9 mouse cellular contexts compared by ENCODE assay signal in the genomic region with DNA sequence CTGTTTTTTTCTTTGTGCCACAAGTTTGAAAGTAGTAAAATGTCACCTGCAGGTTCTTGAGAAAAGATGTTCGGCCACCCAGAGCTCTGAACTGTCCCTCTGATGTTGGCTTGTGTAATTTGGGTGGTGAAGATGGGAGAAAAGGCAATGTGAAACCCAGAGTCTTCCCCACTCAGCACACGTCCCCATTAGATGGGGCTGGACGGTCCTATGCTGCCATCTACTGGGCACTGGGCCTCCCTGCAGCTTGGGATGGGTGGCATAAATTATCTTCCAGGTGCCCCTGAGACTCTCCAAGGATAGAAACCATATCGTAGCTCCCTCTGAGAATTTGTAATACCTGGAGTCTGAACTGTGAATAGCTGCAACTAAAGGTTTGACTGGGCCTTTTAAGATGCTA. TPM values are rescaled to one million over a fixed set of nuclear protein-coding genes. Genes with fewer than 3 reads are reported as not detected.
A peak's percentile ranks its signal among the peaks of the same experiment; 100 is the strongest.
DNase-seq lines count a peak whose midpoint lies in the region; ATAC-seq lines count a peak whose summit lies in the region.
"Had no signal": no experiment of that assay in that cellular context is flagged by ENCODE, and none has a peak within 500 bp of the region (broad histone marks: within the 10 kb centered on the region; RNA-seq: fewer than 3 reads in every experiment).

No protein-coding gene starts in this region.

- no peaks in the 10 kb centered on the region for H3K27me3 ChIP-seq in forebrain, embryonic 16.5 days (replicated peaks; ENCODE audit: control insufficient read depth, insufficient read depth, low read length)
- no peaks in the 10 kb centered on the region for H3K27me3 ChIP-seq in hindbrain, embryonic 15.5 days
- no peaks in the 10 kb centered on the region for H3K27me3 ChIP-seq in midbrain, embryonic 10.5 days (ENCODE audit: low read depth, poor library complexity, severe bottlenecking)

- no peak overlapping the region for H3K4me2 ChIP-seq in forebrain, embryonic 16.5 days (ENCODE audit: low read length)
- no peak overlapping the region for H3K4me2 ChIP-seq in hindbrain, embryonic 15.5 days

- no peak overlapping the region for H3K27ac ChIP-seq in forebrain, embryonic 16.5 days (ENCODE audit: low read length)
- H3K27ac ChIP-seq in hindbrain, embryonic 15.5 days (replicated peaks) = no peak overlapping the region
- no peak overlapping the region for H3K27ac ChIP-seq in midbrain, embryonic 10.5 days (replicated peaks)

- H3K36me3 ChIP-seq in forebrain, embryonic 16.5 days (ENCODE audit: control insufficient read depth, insufficient read depth) = no peaks in the 10 kb centered on the region
- no peaks in the 10 kb centered on the region for H3K36me3 ChIP-seq in hindbrain, embryonic 15.5 days
- H3K36me3 ChIP-seq in midbrain, embryonic 10.5 days = no peaks in the 10 kb centered on the region

- WGBS in forebrain, embryonic 16.5 days = 5% methylated on average over 4 of the region's 4 CpGs
- WGBS in hindbrain, embryonic 15.5 days = 6% methylated on average over 4 of the region's 4 CpGs
- 13% methylated on average over 4 of the region's 4 CpGs for WGBS in midbrain, embryonic 10.5 days

- H3K4me3 ChIP-seq in forebrain, embryonic 16.5 days (replicated peaks; ENCODE audit: low read length) = no peak overlapping the region
- no peak overlapping the region for H3K4me3 ChIP-seq in hindbrain, embryonic 15.5 days
- H3K4me3 ChIP-seq in midbrain, embryonic 10.5 days = no peak overlapping the region

- DNase-seq in CD4-positive, CD25-positive, alpha-beta regulatory T cell, adult 2 months (ENCODE audit: low read depth, low spot score) = peak; percentile 70
- peak; percentile 60 for DNase-seq in cerebellum, adult 11-12 months
- DNase-seq in left cerebral cortex, adult 11 months (ENCODE audit: low spot score) = peak; percentile 73
- DNase-seq in midbrain, embryonic 10.5 days (ENCODE audit: low spot score) = peak; percentile 74
- peak; percentile 34 for DNase-seq in skeletal muscle tissue, adult 2 months (ENCODE audit: low read depth, low spot score)

- H3K4me1 ChIP-seq in forebrain, embryonic 16.5 days (replicated peaks; ENCODE audit: control insufficient read depth, insufficient read depth, low read length) = no peaks in the 10 kb centered on the region
- H3K4me1 ChIP-seq in hindbrain, embryonic 15.5 days (replicated peaks) = no peaks in the 10 kb centered on the region
- no peaks in the 10 kb centered on the region for H3K4me1 ChIP-seq in midbrain, embryonic 10.5 days

- no peak overlapping the region for H3K9ac ChIP-seq in forebrain, embryonic 16.5 days (replicated peaks; ENCODE audit: low read depth, low read length)
- H3K9ac ChIP-seq in hindbrain, embryonic 15.5 days = no peak overlapping the region

- H3K9me3 ChIP-seq in forebrain, embryonic 16.5 days (ENCODE audit: control insufficient read depth, low read length) = no peaks in the 10 kb centered on the region
- no peaks in the 10 kb centered on the region for H3K9me3 ChIP-seq in hindbrain, embryonic 15.5 days
- no peaks in the 10 kb centered on the region for H3K9me3 ChIP-seq in midbrain, embryonic 10.5 days (replicated peaks)

- no peak for ATAC-seq in CD4-positive, CD25-positive, alpha-beta regulatory T cell, adult 4 months
- ATAC-seq in forebrain, embryonic 16.5 days = peak; percentile 64
- ATAC-seq in hindbrain, embryonic 15.5 days (ENCODE audit: low FRiP score, low read depth) = peak; percentile 69

RNA-seq across cellular contexts. Expression of gene Pla2g5, which starts 11.8 kb away (rescaled TPM):
- polyA plus RNA-seq in CD4-positive, CD25-positive, alpha-beta regulatory T cell, adult 4 months (2017; shearing (Covaris generic)) = not detected
- polyA plus RNA-seq in forebrain, embryonic 16.5 days (2015; fragmentation: Nextera tagmentation; extraction: Ambion mirVana) = 0.54 and 1.2 TPM in 2 replicates
- 0.39 and 0.64 TPM in 2 replicates for polyA plus RNA-seq in hindbrain, embryonic 15.5 days (2015; fragmentation: Nextera tagmentation; extraction: Ambion mirVana)
- 0.22 and 0.37 TPM in 2 replicates for polyA plus RNA-seq in midbrain, embryonic 10.5 days (2016; fragmentation: Nextera tagmentation; extraction: Ambion mirVana)

RNA-seq across cellular contexts. Expression of gene Gm13030, which starts 22.3 kb away (rescaled TPM):
- polyA plus RNA-seq in CD4-positive, CD25-positive, alpha-beta regulatory T cell, adult 4 months (2017; shearing (Covaris generic)) = not detected
- not detected in 2 replicates for polyA plus RNA-seq in forebrain, embryonic 16.5 days (2015; fragmentation: Nextera tagmentation; extraction: Ambion mirVana)
- not detected in 2 replicates for polyA plus RNA-seq in hindbrain, embryonic 15.5 days (2015; fragmentation: Nextera tagmentation; extraction: Ambion mirVana)
- not detected in 2 replicates for polyA plus RNA-seq in midbrain, embryonic 10.5 days (2016; fragmentation: Nextera tagmentation; extraction: Ambion mirVana)
- polyA plus RNA-seq: lung, embryonic 16.5 days had no signal

RNA-seq across cellular contexts. Expression of gene Pla2g2e, which starts 26.3 kb away (rescaled TPM):
- polyA plus RNA-seq in CD4-positive, CD25-positive, alpha-beta regulatory T cell, adult 4 months (2017; shearing (Covaris generic)) = not detected
- polyA plus RNA-seq in forebrain, embryonic 16.5 days (2015; fragmentation: Nextera tagmentation; extraction: Ambion mirVana) = not detected in 2 replicates
- polyA plus RNA-seq in hindbrain, embryonic 15.5 days (2015; fragmentation: Nextera tagmentation; extraction: Ambion mirVana) = not detected in 2 replicates
- not detected in 2 replicates for polyA plus RNA-seq in midbrain, embryonic 10.5 days (2016; fragmentation: Nextera tagmentation; extraction: Ambion mirVana)
- polyA plus RNA-seq: lung, embryonic 16.5 days had no signal
